Mouse (Mus musculus): ENCODE results near the gene Unc80.

- no peak for TF ChIP-seq CTCF (IDR thresholded peaks at IDR 0.05; ENCODE audit: low read depth, low read length)
- TF ChIP-seq POLR2A (IDR thresholded peaks at IDR 0.05; ENCODE audit: extremely low read depth, insufficient read depth, low read length), result no peak
Measured at GRCm38 (mm10) chr1:66449471-66449870, 18.7 kb upstream of the Unc80 start.
